Mouse (Mus musculus) brain, embryonic 18.5 days (tissue): Measurements from ENCODE around the gene Lsm7.

Source experiments
- DNase-seq: peaks from one replicate; pipeline ENCODE4 v3.0.0-alpha.2; 2012; ENCODE audit warnings: low read depth, low spot score

Gene Lsm7

GRCm38 (mm10) chr10:80814800-80815199 is 40.2 kb downstream of the Lsm7 start:
- DNase-seq, result no peak

GRCm38 (mm10) chr10:80813366-80813765 is 41.6 kb downstream of the Lsm7 start, which contains the start of gene Jsrp1:
Jsrp1 (minus strand) TSS chr10:80813498.
- no peak for DNase-seq

- no peak for DNase-seq
Measured at GRCm38 (mm10) chr10:80812391-80813041, 42.5 kb downstream of the Lsm7 start.

GRCm38 (mm10) chr10:80810084-80810483 is 44.9 kb downstream of the Lsm7 start:
- no peak for DNase-seq

- DNase-seq, result no peak
Measured at GRCm38 (mm10) chr10:80808985-80809632, 45.9 kb downstream of the Lsm7 start.

GRCm38 (mm10) chr10:80808099-80808984 is 46.7 kb downstream of the Lsm7 start:
- DNase-seq, result no peak

GRCm38 (mm10) chr10:80807057-80807627 is 47.9 kb downstream of the Lsm7 start:
- peak; percentile 51 for DNase-seq

- DNase-seq, result no peak
Measured at GRCm38 (mm10) chr10:80806341-80807056, 48.5 kb downstream of the Lsm7 start.

- DNase-seq, result no peak
Measured at GRCm38 (mm10) chr10:80805925-80806324, 49.1 kb downstream of the Lsm7 start.

GRCm38 (mm10) chr10:80805322-80805721 is 49.7 kb downstream of the Lsm7 start:
- no peak for DNase-seq

GRCm38 (mm10) chr10:80804916-80805315 is 50.1 kb downstream of the Lsm7 start, which contains the start of gene Amh:
Amh (plus strand) TSS chr10:80805243.
- no peak for DNase-seq

- DNase-seq, result no peak
Measured at GRCm38 (mm10) chr10:80804340-80804739, 50.7 kb downstream of the Lsm7 start.

GRCm38 (mm10) chr10:80802996-80803395 is 52.0 kb downstream of the Lsm7 start:
- no peak for DNase-seq
